Mouse (Mus musculus): Measurements from ENCODE around the gene Ppm1l. TPM values are rescaled to one million over a fixed set of nuclear protein-coding genes. Genes with fewer than 3 reads are reported as not detected.
"Not testable (repeated sequence)": the region's sequence is repeated elsewhere in the genome, so short reads cannot be mapped to it uniquely, and the experiment has no call there.

Ppm1l gene
- total RNA-seq, 2 experiments from 2014 or later, result 77.3 to 84.5 TPM

DNA sequence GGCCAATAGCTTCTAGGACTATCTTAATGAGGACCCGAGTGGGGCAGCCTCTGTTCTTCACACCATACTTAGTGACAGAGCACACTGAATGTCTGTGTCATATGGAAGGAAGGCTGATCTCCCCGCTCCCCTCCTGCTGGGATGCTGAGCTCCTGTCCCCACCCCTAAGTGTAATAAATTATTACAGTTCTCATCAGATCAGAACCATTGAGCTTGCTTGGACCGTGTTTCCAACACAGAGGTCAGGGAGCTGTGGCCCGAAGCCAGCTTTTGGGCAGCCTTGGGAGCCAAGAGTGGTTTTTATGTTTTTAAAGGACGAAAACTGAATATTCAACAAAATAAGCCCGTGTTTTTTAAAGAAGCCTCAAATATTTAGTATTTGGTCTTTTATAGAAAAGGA is 47.5 kb downstream of the Ppm1l start:
- no peak for DNase-seq (ENCODE audit: low spot score in 2 of 2)

- DNase-seq (ENCODE audit: low spot score in 2 of 2), result no peak
Observed at GRCm38 (mm10) chr3:69367916-69368315, 51.3 kb downstream of the Ppm1l start.

GRCm38 (mm10) chr3:69372731-69373130 is 56.1 kb downstream of the Ppm1l start:
- no peak for DNase-seq (ENCODE audit: low spot score in 2 of 2)

- DNase-seq (ENCODE audit: low spot score in 2 of 2), result peak; percentile 74 to 80
Observed at GRCm38 (mm10) chr3:69373544-69374306, 57.1 kb downstream of the Ppm1l start.

GRCm38 (mm10) chr3:69374538-69374937 is 57.9 kb downstream of the Ppm1l start:
- no peak for DNase-seq (ENCODE audit: low spot score in 2 of 2)

DNA sequence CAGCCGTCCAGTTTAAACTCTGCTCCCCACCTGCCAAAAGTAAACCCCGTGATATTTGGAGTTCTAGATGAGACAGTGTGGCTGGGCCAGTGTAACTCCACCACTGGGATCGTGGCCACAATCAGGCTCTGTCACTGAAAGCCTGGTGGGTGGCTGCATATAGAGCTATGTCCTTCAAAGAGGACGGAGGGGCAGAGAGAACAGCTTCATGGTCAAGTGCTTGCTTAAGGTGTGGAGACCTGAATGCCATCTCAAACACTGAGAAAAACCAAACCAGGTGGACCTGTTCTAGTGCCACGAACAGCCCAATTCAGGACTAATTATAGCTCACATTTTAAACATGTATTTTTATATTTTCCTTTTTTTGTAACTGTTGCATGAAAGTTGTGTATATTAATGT is 58.3 kb downstream of the Ppm1l start:
- DNase-seq (ENCODE audit: low spot score in 2 of 2), result no peak

- DNase-seq (ENCODE audit: low spot score in 2 of 2), result no peak
Observed at GRCm38 (mm10) chr3:69381213-69381612, 64.6 kb downstream of the Ppm1l start.

- not testable (repeated sequence) for DNase-seq (ENCODE audit: low spot score in 2 of 2)
Observed at GRCm38 (mm10) chr3:69391834-69392233, 75.2 kb downstream of the Ppm1l start.

DNA sequence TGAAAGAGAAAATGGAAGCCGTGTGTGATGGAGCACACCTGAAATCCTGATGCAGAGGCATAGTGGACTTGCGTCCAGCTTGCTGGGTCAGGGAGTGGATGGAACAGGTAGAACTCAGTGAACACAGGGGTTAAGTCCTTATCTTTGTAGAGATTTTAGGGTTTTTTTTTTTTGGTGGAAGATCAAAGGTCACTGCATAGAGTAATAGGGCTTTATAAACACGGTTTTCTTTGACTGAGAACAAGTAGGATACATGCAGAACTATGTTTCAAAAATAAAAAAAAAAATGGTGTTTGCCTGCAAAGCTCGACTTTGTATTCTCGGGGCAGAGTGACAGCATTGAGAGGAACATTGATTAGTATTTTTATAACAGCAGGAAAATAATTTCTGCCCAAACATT is 75.6 kb downstream of the Ppm1l start:
- DNase-seq (ENCODE audit: low spot score in 2 of 2), result no peak

DNA sequence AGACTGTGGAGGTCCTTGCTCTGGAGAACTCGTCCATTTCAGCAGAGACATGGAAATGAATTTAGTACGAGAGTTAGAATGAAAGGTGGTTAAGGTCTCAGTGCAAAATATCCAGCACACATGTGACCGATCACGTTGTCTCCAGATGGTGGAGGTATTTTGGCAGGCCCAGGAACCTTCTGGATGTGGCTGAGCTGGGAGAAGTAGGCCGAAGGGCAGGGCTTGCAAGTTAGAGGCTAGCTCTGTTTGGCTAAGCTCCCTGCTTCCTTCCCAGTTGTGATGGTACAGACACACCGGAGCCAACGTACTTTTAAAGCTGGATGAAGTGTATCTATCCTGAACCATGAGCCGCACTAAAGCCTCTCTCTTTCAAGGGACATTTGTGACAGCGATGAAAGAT is 76.4 kb downstream of the Ppm1l start:
- DNase-seq (ENCODE audit: low spot score in 2 of 2), result no peak

- no peak for DNase-seq (ENCODE audit: low spot score in 2 of 2)
Observed at GRCm38 (mm10) chr3:69393991-69394390, 77.3 kb downstream of the Ppm1l start.

- no peak for DNase-seq (ENCODE audit: low spot score in 2 of 2)
Observed at GRCm38 (mm10) chr3:69395084-69395483, 78.4 kb downstream of the Ppm1l start.

GRCm38 (mm10) chr3:69397733-69398132 is 81.1 kb downstream of the Ppm1l start:
- no peak for DNase-seq (ENCODE audit: low spot score in 2 of 2)

DNA sequence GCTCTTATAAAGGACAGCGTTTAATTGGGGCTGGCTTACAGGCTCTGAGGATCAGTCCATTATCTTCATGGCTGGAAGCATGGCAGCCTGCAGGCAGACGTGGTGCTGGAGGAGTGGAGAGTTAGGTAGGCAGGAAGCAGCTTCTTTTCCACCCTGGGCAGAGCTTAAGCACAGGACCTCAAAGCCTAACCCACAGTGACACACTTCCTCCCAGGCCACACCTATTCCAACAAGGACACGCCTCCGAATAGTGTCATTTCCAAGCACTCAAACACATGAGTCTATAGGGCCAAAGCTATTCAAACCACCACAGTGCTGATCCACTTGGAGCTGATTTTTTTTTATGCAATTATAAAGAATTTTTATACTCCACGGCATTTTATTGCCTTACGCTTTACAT is 82.7 kb downstream of the Ppm1l start:
- DNase-seq (ENCODE audit: low spot score in 2 of 2), result no peak

GRCm38 (mm10) chr3:69403196-69403595 is 86.5 kb downstream of the Ppm1l start:
- no peak for DNase-seq (ENCODE audit: low spot score in 2 of 2)

GRCm38 (mm10) chr3:69406210-69406895 is 89.7 kb downstream of the Ppm1l start:
- no peak for DNase-seq (ENCODE audit: low spot score in 2 of 2)

DNA sequence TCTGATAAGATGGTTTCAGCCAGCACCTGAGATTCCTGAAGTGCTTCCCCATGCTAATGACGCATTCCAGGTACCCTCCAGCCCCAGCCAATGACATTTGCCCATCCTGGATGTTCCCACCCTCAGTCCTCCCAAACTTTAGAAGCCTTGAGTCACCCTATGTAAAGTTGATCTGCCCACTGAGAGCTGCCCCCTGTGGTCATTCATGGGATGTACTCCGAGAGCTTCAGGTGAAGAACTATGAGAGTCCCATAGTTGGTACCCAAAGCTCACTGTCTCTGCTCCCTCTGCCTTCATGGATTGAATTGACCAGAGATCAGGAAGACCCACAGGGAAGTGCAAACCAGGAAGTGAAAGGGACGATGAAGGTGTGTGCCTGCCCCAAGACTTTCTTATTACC is 91.4 kb downstream of the Ppm1l start:
- no peak for DNase-seq (ENCODE audit: low spot score in 2 of 2)

DNA sequence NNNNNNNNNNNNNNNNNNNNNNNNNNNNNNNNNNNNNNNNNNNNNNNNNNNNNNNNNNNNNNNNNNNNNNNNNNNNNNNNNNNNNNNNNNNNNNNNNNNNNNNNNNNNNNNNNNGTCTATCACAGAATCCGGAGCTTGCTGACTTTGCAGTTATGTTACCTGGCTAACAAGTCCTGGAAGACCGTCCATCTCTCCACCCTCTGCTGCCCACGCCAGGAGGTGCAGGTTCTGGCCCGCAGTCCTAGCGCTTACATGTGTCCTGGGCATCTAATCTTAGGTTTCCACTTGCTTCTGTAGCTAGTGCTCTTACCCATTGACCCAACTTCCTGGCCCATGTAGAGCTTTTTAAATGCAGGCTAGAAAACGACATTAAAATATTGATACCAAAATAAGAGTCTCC is 99.5 kb downstream of the Ppm1l start:
- DNase-seq (ENCODE audit: low spot score in 2 of 2), result no peak

DNA sequence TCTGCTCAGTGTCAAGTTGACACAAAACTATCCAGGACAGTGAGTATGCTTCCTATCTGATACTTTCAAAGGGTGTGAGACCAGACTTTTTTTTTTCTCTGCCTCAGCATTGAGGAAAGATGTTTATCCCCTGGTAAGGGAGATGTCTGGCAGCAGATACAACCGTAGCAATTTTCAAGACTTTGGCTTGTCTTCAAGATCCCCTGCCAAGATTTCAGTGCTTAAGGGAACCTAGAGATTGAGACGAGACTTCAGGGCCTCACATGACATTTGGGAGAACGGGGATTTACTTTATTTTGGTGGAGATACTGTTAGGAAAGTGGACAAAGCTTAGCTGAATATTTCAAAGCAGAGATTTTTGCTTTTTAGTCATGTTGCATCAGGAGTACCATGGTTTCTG is 106.1 kb downstream of the Ppm1l start:
- no peak for DNase-seq (ENCODE audit: low spot score in 2 of 2)

DNA sequence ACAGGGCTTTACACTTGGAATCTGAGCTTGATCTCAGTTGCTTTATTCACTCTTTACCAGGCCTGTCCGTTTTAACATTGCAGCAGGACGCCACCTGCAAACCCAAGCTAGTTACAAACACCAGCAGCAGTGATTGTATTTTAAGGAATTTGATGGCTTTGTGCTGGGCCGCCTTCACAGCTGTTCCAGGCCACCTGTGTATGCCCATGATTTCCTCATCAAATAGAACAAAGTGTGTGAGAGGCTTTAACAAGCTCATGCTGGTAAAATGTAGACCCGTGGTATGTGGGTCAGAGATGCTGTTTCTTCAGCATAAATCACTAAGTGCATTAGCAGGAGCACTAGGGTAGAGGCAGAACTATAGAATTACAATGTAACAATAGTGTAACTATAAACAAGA is 106.7 kb downstream of the Ppm1l start:
- no peak for DNase-seq (ENCODE audit: low spot score in 2 of 2)

DNA sequence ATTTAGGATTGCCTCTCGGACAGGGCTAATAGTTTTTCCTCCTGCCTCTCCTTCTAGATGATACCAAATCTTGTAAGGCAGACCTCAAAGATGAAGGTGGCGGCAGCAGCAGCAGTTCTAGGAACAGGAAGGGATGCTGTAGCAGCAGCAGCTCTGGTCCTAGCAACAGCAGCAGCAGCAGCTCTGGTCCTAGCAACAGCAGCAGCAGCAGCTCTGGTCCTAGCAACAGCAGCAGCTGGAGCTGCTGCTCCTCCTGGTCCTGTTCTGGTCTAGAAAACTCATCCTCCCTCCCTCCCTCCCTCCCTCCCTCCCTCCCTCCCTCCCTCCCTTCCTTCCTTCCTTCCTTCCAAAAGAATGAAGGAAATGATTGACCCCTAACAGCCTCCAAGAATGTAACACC is 108.1 kb downstream of the Ppm1l start:
- DNase-seq (ENCODE audit: low spot score in 2 of 2), result not testable (repeated sequence)

DNA sequence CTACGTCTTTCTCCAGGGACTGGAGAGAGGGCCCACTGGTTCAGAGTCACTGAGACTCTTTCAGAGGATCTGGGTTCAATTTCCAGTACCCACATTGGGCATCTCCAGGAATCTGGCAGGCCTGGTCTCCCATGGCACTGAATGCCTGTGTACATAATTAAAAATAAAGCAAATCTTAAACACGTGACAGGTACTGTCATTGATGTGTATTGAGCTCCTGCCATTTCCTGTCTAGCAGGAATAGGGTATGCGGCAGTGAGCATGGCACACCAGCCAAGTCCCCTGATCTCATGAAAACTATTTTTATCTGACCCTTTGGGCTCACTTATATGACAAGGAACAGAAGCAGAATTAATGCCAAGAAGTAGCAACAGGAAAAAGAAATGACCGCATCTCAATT is 110.6 kb downstream of the Ppm1l start:
- no peak for DNase-seq (ENCODE audit: low spot score in 2 of 2)

DNA sequence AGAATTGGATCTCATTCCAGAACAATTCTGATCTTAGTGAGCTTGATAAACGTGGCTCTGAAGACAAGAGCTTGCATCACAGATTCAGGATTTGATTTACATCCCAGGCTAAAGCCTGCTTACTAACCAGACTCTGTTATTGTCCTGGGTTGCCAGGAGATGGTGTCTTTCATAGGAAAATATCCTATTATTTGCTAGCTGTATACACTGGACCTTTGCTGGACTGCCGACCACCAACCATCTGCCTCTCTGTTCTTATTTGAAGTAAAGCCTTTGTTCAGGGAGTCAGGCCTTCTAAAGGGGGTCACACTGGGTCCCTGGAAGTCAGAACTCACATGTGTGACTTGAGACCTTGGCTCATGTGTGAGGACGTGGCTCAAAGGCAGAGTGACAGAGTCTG is 111.6 kb downstream of the Ppm1l start:
- no peak for DNase-seq (ENCODE audit: low spot score in 2 of 2)
